Comparison of ENCODE assay signal across 10 mouse cellular contexts in genomic region chr5:136965210-136965609, GRCm38 (mm10). TPM values are rescaled to one million over a fixed set of nuclear protein-coding genes. Genes with fewer than 3 reads are reported as not detected.
DNase-seq lines count a peak whose midpoint lies in the region; ATAC-seq and TF ChIP-seq lines count a peak whose summit lies in the region.
"Had no signal": no experiment of that assay in that cellular context is flagged by ENCODE, and none has a peak within 500 bp of the region (broad histone marks: within the 10 kb centered on the region; RNA-seq: fewer than 3 reads in every experiment).

No protein-coding gene starts in this region.

- peaks cover 3% of the 10 kb centered on the region; the same call in 1 of the 2 replicates for H3K36me3 ChIP-seq in intestine, embryonic 16.5 days (ENCODE audit: control insufficient read depth, insufficient read depth, low read length)

- 60% methylated on average over 9 of the region's 9 CpGs for WGBS in intestine, embryonic 16.5 days

- H3K4me1 ChIP-seq in intestine, embryonic 16.5 days (ENCODE audit: control insufficient read depth, insufficient read depth, low read length): peaks cover 59% of the 10 kb centered on the region

- H3K9me3 ChIP-seq in intestine, embryonic 16.5 days (ENCODE audit: control insufficient read depth, low read length): no peaks in the 10 kb centered on the region
- H3K9me3 ChIP-seq: forebrain, embryonic 12.5 days had no signal

- intact Hi-C loops in gastrocnemius, adult 2 months (cut with DNase I): no loop called here

- 0 out of 2 replicates have a peak overlapping the region, but pooled peaks have one; percentile 7 for H3K9ac ChIP-seq in intestine, embryonic 16.5 days (ENCODE audit: low read depth, low read length)
- H3K9ac ChIP-seq: forebrain, embryonic 12.5 days had no signal

- H3K4me3 ChIP-seq in gastrocnemius, adult 2 months: no peak overlapping the region
- H3K4me3 ChIP-seq in intestine, embryonic 16.5 days (ENCODE audit: low read length): no peak overlapping the region
- H3K4me3 ChIP-seq: forebrain, embryonic 12.5 days had no signal

- H3K4me2 ChIP-seq in intestine, embryonic 16.5 days (ENCODE audit: low read depth, low read length): no peak overlapping the region
- H3K4me2 ChIP-seq: forebrain, embryonic 12.5 days; midbrain, embryonic 11.5 days had no signal

- peak; percentile 59 for ATAC-seq in intestine, embryonic 16.5 days

- H3K27me3 ChIP-seq in intestine, embryonic 16.5 days (replicated peaks; ENCODE audit: control insufficient read depth, insufficient read depth, low read length): no peaks in the 10 kb centered on the region
- H3K27me3 ChIP-seq: forebrain, embryonic 12.5 days had no signal

- peak overlapping the region; percentile 86 for H3K27ac ChIP-seq in gastrocnemius, adult 2 months
- H3K27ac ChIP-seq in intestine, embryonic 16.5 days (ENCODE audit: low read length): peak overlapping the region; percentile 89
- H3K27ac ChIP-seq: forebrain, embryonic 12.5 days had no signal

- DNase-seq in gastrocnemius, adult 2 months: no peak
- DNase-seq in gastrocnemius, postnatal 4 days (ENCODE audit: low spot score in 2 of 2): no peak
- peak; percentile 29 for DNase-seq in kidney, postnatal 10 days
- no peak for DNase-seq in kidney, postnatal 14 days
- peak; percentile 54 to 70 for DNase-seq in spleen, postnatal 36 days (ENCODE audit: low spot score in 2 of 2)
- no peak for DNase-seq in adipocyte (ENCODE audit: low spot score)
- DNase-seq in gastrocnemius, adult 18-20 months (ENCODE audit: low spot score): no peak

- TF ChIP-seq CTCF in gastrocnemius, adult 2 months (IDR thresholded peaks at IDR 0.05): no peak

RNA-seq across cellular contexts. Expression of gene Cldn15, which starts 1.2 kb away (rescaled TPM):
- total RNA-seq in gastrocnemius, adult 2 months (2021): 1 to 10 TPM; 2.1 to 2.3 TPM
- 1 to 10 TPM; 4.7 to 4.9 TPM for total RNA-seq in gastrocnemius, postnatal 4 days (2021)
- 34.8 and 36.6 TPM in 2 replicates for polyA plus RNA-seq in intestine, embryonic 16.5 days (2015; fragmentation: Nextera tagmentation; extraction: Ambion mirVana)
- 1 to 10 TPM; 1.6 TPM for total RNA-seq in gastrocnemius, adult 18-20 months (2021)

RNA-seq across cellular contexts. Expression of gene Fis1, which starts 12.1 kb away (rescaled TPM):
- 100 to 1,000 TPM; 179 to 181 TPM for total RNA-seq in gastrocnemius, adult 2 months (2021)
- 100 to 1,000 TPM; 150 to 163 TPM for total RNA-seq in gastrocnemius, postnatal 4 days (2021)
- polyA plus RNA-seq in intestine, embryonic 16.5 days (2015; fragmentation: Nextera tagmentation; extraction: Ambion mirVana): 271 and 281 TPM in 2 replicates
- total RNA-seq in gastrocnemius, adult 18-20 months (2021): 100 to 1,000 TPM; 173 to 186 TPM

RNA-seq across cellular contexts. Expression of gene Plod3, which starts 21.6 kb away (rescaled TPM):
- 10 to 100 TPM; 15.2 to 20.6 TPM for total RNA-seq in gastrocnemius, adult 2 months (2021)
- 10 to 100 TPM; 40.9 to 46.4 TPM for total RNA-seq in gastrocnemius, postnatal 4 days (2021)
- polyA plus RNA-seq in intestine, embryonic 16.5 days (2015; fragmentation: Nextera tagmentation; extraction: Ambion mirVana): 40.7 and 44.4 TPM in 2 replicates
- total RNA-seq in gastrocnemius, adult 18-20 months (2021): 10 to 100 TPM; 16.8 to 19.7 TPM

RNA-seq across cellular contexts. Expression of gene Znhit1, which starts 22.6 kb away (rescaled TPM):
- total RNA-seq in gastrocnemius, adult 2 months (2021): 10 to 100 TPM; 61.2 to 79.6 TPM
- total RNA-seq in gastrocnemius, postnatal 4 days (2021): 10 to 100 TPM; 40.4 to 45.4 TPM
- polyA plus RNA-seq in intestine, embryonic 16.5 days (2015; fragmentation: Nextera tagmentation; extraction: Ambion mirVana): 114 and 120 TPM in 2 replicates
- 10 to 100 TPM; 73.3 to 76.9 TPM for total RNA-seq in gastrocnemius, adult 18-20 months (2021)

RNA-seq across cellular contexts. Expression of gene Ift22, which starts 57.3 kb away (rescaled TPM):
- total RNA-seq in gastrocnemius, adult 2 months (2021): 1 to 10 TPM; 5.4 to 5.8 TPM
- 10 to 100 TPM; 11.7 to 13.8 TPM for total RNA-seq in gastrocnemius, postnatal 4 days (2021)
- polyA plus RNA-seq in intestine, embryonic 16.5 days (2015; fragmentation: Nextera tagmentation; extraction: Ambion mirVana): 43.2 and 52.4 TPM in 2 replicates
- 1 to 10 TPM; 4.4 to 5.3 TPM for total RNA-seq in gastrocnemius, adult 18-20 months (2021)

Comparison
In these comparisons a context has a peak if more than half of its experiments do, and no peak if none do; other contexts are left out.
1. DNase-seq: peak in kidney, postnatal 10 days (single experiment) and spleen, postnatal 36 days (2 of 2); none in gastrocnemius, adult 2 months (single experiment), gastrocnemius, postnatal 4 days (0 of 2), kidney, postnatal 14 days (single experiment), adipocyte (single experiment) and gastrocnemius, adult 18-20 months (single experiment).